Mouse (Mus musculus): ENCODE measurements around the gene Pgbd5.

GRCm38 (mm10) chr8:124340360-124341068 is 98.9 kb downstream of the Pgbd5 start:
- TF ChIP-seq CTCF (IDR thresholded peaks at IDR 0.05; ENCODE audit: extremely low read depth, insufficient read depth, low read length) (no peak), POLR2A (IDR thresholded peaks at IDR 0.05; ENCODE audit: extremely low read depth, insufficient read depth, low read length) (no peak)
